Mouse (Mus musculus): ENCODE data around the gene Polr1a.

Gene Polr1a

DNA sequence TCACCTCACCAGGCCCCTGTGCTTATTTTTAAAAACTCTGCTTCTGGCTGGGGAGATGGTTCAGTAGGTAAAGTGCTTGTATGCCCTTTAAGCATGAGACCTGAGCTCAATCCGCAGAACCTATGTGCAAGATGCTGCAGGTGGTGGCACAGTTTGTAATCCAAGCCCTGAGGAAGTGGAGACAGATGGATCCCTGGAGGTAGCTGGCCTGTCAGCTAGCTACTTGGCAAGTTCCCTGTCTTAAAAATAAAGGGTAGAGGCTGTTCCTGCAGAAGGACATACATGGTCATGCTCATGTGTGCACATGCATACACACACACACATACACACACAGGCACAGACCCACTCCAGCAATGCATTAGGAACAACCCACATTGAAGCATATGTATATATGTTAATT lies 88.4 kb downstream of the Polr1a start:
- no peak for DNase-seq (ENCODE audit: inconsistent ontology term)

DNA sequence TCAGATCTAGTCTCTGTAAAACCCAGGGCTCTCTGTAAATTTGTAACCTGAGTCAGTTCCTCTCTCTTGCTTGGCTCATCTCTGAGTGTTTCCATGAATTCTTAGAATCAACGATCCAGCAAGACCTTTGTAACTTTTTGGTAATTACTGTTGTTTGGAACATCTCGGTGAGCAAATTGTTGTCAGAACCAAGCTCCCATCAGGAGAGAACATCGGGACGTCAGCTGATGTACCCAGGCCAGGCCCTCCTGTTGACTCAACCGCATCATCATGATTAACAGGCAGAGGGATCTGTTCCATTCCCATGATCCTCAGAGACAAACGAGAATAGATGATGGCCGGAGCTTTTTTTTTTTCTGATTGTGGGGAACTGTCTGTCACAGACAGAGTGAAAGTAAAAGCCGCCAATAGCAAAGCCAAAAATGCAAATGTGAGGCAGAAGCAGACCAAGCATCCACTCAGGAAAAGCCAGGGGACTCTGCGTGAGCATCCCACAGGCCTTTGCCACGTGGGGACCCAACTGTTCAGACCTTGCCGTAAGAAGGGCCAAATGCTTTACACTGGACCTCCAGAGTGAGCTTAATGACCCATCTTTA lies 91.2 kb downstream of the Polr1a start:
- no peak for DNase-seq (ENCODE audit: inconsistent ontology term)

DNA sequence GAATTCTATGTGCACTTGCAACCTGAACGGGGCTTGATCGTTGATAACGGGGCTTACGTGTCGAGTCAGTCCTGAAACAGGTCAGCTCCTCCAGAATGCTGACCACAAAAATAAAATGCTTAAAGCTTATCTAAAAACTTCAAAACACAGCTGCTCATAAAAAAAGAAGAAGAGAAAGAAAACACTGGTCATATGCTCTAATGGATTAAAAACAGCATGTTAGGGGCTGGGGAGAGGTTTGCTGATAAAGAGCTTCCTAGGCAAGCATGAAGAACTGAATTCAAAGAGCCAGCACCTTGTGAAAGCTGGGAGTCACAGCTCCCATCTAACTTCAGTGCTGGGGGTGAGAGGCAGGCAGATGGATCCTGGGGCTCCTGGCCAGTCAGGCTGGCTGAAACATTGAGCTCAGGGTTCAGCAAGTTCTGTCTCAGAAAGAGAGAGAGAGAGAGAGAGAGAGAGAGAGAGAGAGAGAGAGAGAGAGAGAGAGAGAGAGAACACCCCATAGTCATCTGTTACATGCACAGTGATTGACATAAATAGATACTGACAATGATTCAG lies 92.4 kb downstream of the Polr1a start:
- no peak for DNase-seq (ENCODE audit: inconsistent ontology term)

DNA sequence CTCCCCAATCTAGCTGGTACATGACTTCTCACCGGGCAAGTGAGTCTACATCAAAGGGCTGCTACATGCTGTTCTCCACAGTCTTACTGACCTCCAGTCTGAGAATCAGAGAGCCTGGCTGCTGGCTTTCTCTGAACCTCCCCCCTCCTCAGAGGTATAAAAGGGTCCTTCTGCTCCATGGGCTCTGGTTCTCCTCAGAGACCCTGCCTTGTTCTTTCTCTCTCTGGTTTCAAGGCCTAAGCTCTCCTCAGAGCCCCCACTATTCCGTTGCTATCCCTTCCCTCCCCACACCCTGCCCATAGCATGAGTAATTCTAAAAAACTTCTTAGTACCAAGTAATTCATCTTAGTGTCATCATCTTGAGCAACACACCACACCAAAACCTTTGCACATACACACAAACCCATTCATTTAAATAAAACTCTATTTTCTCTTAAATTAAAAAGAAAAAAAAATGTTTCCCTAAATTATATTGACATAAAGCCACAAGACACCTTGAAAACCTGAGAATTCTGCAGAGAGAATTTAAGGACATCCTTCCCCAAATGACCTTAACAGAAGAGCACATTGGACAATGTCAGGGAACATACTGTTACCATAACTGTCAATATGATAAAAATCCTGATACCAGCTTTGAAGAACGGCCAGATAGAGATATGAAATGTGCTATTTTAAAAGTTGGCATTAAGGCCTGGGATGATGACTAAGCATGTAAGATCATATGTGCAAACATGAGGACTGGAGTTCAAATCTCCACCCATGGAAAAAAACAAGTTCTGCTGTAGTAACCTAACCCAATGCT lies 98.8 kb downstream of the Polr1a start:
- no peak for DNase-seq (ENCODE audit: inconsistent ontology term)

DNA sequence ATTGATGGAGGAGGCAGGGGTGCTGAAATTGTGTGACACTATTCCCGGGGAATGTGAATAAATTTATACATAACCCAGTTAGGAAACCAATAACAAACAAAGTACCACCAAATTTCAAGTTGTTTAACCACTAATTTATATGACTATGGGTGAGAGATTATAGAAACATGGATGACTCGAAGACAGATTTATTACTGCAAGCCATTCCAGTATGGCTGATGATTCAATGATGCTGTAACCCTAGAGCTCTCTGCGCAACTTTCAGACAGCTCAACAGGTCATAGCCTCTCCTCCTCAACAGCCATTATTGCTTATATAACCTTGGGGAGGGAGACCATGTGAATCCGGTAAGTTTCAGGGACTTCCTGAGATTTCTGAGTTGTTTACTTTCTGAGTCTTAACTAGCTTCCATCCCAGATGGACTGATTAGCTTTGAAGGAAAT lies 99.4 kb downstream of the Polr1a start:
- DNase-seq (ENCODE audit: inconsistent ontology term): no peak

DNA sequence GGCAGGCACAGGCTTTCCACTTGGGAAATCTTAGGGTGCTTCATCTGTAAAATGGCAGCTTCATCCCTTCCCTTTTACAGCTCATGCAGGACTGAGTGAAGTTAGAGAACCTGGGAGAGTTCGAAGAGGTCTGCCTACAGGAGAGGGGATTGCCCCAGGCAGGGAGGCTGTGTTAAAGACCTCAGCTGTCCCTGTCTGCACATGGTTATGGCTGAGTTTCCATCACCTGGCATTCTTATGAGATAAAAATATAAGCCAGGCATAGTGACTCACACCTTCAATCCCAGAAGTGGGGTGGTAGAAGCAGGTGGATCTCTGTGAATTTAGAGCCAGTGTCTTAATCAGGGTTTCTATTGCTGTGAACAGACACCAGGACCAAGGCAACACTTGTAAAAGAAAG lies 100.6 kb downstream of the Polr1a start:
- no peak for DNase-seq (ENCODE audit: inconsistent ontology term)

DNA sequence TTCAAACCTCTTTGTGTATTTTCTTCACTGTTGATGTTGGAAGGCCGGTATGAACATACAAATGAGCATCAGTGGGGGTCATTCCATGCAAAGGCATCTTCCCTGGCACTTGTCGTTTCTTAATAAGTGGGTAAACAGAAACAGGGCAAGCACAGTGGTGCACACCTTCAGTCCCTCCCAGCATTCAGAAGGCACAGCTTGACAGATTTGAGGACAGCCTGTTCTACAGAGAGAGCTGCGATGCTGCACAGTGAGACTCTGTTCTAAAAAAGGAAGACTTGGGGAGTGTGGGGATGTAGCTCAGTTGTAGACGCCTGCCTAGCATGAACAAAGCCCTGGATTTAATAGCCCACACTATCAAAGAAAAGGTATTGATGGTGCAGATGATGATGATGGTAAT lies 105.2 kb downstream of the Polr1a start:
- no peak for DNase-seq (ENCODE audit: inconsistent ontology term)

DNA sequence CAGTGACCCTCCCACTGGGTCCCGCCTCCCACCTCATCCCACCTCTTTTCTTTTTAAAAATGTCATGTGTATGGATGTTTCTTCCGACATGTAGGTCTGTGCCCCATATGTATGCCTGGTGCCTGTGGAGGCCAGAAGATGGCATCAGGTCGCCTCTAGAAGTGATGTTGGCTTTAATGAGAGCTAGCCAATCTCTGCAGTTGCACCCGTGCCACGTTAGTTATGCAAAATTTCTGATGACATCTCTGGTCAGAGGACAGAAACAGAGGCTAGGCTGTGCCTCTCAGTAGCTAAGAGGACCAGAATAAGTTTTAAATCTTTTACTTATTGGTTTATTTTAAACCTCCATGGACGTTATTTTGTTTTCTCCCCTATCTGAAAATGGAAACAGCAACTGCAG lies 109.2 kb downstream of the Polr1a start:
- DNase-seq (ENCODE audit: inconsistent ontology term): no peak

DNA sequence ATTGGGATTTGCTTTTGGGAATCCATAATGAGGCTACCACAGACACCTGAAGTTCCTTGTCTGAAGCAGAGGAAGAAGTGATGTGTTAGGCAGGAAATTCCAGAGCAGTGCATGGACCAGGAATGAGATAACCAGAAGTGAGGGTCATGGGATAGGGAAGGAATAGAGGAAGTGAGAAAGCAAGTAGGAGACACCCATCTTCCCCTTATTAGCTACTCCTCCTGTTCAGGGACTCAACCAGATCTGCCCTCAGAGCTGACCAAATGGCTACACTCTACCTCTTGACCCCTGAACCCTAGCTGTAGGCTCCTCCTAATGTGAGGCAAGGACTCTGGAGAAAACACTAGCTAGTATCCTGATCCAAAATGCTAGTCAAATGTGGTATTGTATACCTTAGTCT lies 116.6 kb downstream of the Polr1a start:
- DNase-seq (ENCODE audit: inconsistent ontology term): no peak

DNA sequence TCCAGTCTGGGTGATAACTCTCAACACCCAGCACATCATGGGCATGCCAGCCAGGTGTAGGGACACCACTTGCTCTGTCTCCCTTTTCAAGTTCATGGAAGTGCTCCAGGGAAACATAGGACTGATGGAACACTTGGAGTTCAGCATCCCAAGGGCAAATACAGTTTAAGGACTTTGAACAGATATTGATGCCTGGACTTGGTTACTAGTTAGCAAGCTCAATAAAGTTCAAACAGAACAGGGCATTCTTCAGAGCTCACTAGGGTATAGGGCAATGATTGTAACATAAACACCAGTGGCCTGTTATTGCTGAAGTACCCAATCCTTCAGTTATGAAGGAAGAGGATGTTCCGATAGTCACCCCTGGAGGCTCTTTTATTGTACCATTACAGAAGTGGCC lies 119.2 kb downstream of the Polr1a start:
- no peak for DNase-seq (ENCODE audit: inconsistent ontology term)

DNA sequence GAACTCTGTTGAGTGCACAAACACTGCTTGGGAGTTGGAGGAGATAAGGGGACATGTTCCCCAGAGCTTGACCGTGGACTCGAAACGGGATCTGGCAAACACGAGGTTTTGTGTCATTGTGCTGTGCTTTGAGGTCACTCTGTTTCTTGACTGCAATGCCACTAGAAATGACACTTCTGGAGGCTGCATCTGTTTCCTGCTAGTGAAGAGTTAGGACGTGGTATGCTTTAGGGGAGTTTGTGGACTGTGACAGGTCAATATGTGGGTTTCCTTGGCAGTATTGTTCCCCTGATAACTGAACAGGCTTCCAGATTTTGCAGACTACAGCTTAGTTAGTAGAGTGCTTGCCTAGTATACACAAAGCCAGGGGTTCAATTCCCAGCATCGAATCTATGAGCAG lies 120.8 kb downstream of the Polr1a start:
- no peak for DNase-seq (ENCODE audit: inconsistent ontology term)
